ENCODE assay signal across 8 mouse cellular contexts in the genomic region with DNA sequence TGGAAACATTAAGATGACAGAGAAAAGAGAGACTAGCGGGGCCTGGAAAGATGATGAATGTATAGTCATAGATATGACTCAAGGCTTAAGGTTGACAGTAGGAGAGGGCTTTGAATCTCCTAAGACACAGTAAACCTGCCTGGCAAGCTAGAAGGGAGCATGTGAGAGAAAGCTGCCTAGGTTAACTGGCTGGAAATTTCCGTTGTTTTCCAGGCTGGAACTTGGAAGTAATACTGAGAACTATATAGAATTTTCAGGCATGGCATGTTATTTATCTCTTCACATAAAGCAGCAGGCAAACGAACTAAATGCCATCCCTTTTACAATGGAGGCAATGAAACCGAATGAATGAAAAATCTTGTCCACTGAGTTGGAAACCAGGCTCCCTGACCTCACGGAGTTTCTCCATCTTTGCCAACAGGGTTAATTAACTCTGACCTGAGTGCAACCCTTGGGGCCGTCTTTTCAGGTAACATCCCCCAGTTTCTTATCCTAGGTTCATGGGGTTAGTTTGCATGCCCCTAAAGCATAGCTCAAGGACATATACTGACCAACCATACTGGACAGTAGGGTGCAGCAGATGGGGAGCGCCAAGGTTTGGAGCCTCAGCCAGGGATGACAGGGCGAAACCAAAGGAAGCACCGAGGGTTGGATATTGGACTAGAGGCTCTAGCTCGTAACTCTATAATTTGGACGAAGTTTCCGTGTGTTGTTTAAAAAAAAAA. TPM values are rescaled to one million over a fixed set of nuclear protein-coding genes. Genes with fewer than 3 reads are reported as not detected.
DNase-seq lines count a peak whose midpoint lies in the region; ATAC-seq and TF ChIP-seq lines count a peak whose summit lies in the region.

No protein-coding gene starts in this region.

- TF ChIP-seq CTCF in heart, adult 2 months (IDR thresholded peaks at IDR 0.05), result no peak
- no peak for TF ChIP-seq CTCF in liver, postnatal 0 days (IDR thresholded peaks at IDR 0.05; ENCODE audit: low read depth)

- H3K36me3 ChIP-seq in heart, adult 2 months (ENCODE audit: control insufficient read depth, insufficient read depth, low read length), result peaks cover 20% of the 10 kb centered on the region
- H3K36me3 ChIP-seq in liver, postnatal 0 days (replicated peaks; ENCODE audit: insufficient read depth, low read length), result peaks cover 7% of the 10 kb centered on the region; the same call in 1 of the 2 replicates

- no peaks in the 10 kb centered on the region for H3K27me3 ChIP-seq in heart, adult 2 months (ENCODE audit: control insufficient read depth, insufficient read depth, low read length)
- H3K27me3 ChIP-seq in liver, postnatal 0 days (ENCODE audit: insufficient read depth, low read length), result no peaks in the 10 kb centered on the region

- no peak overlapping the region for H3K9ac ChIP-seq in heart, adult 2 months (ENCODE audit: low read depth, low read length)
- H3K9ac ChIP-seq in liver, postnatal 0 days (replicated peaks), result peak overlapping the region; percentile 92

- 51% methylated on average over 12 of the region's 12 CpGs for WGBS in heart, adult 2 months
- WGBS in liver, postnatal 0 days (ENCODE audit: insufficient replicate concordance), result 38% methylated on average over 12 of the region's 12 CpGs

- peak overlapping the region; percentile 89 for H3K4me2 ChIP-seq in liver, postnatal 0 days (ENCODE audit: low read depth, low read length)

- H3K4me3 ChIP-seq in heart, adult 2 months, result no peak overlapping the region
- H3K4me3 ChIP-seq in liver, postnatal 0 days (ENCODE audit: low read depth, low read length), result peak overlapping the region; percentile 87; the same call in 1 of the 2 replicates

- peaks cover 12% of the 10 kb centered on the region for H3K4me1 ChIP-seq in heart, adult 2 months (ENCODE audit: control insufficient read depth, insufficient read depth, low read length)
- H3K4me1 ChIP-seq in liver, postnatal 0 days (ENCODE audit: insufficient read depth), result peaks cover 30% of the 10 kb centered on the region

- no peaks in the 10 kb centered on the region for H3K9me3 ChIP-seq in liver, postnatal 0 days (ENCODE audit: low read length)

- no peak for ATAC-seq in liver, postnatal 0 days

- peak in 1 of 2 experiments; percentile 19 for DNase-seq in heart, adult 2 months
- DNase-seq in heart, adult 8-10 months (ENCODE audit: low spot score), result no peak
- peak; percentile 66 for DNase-seq in cerebellum, adult 8-10 months
- peak; percentile 14 to 17 for DNase-seq in heart, postnatal 10 days
- DNase-seq in liver, postnatal 0 days, result no peak
- DNase-seq in retina, postnatal 1 day, result no peak
- no peak for DNase-seq in adrenal gland, postnatal 4 days (ENCODE audit: low spot score in 2 of 2)
- no peak for DNase-seq in left cerebral cortex, adult 11 months (ENCODE audit: low spot score)

- no peak for TF ChIP-seq POLR2A in heart, adult 2 months (IDR thresholded peaks at IDR 0.05; ENCODE audit: insufficient read depth, low read depth, low read length)

- peak overlapping the region; percentile 99 for H3K27ac ChIP-seq in heart, adult 2 months
- no peak overlapping the region for H3K27ac ChIP-seq in liver, postnatal 0 days (ENCODE audit: low read depth)

- no peaks in the 10 kb centered on the region for H3K79me2 ChIP-seq in heart, adult 2 months (replicated peaks; ENCODE audit: control insufficient read depth, insufficient read depth, low read length)

- TF ChIP-seq EP300 in heart, adult 2 months (IDR thresholded peaks at IDR 0.05; ENCODE audit: insufficient read depth, low read depth, low read length), result no peak
- TF ChIP-seq EP300 in liver, postnatal 0 days (IDR thresholded peaks at IDR 0.05; ENCODE audit: low read depth), result no peak

- intact Hi-C loops in heart, adult 2 months (cut with DNase I), result loop anchor here (1.0 to 2.0 kb wide), 4 partner anchors 25 to 235 kb away; a partner anchor contains a TSS
- intact Hi-C loops in heart, postnatal 10 days (cut with DNase I), result loop anchor here (2.0 kb wide), 3 partner anchors 32 to 234 kb away; a partner anchor contains a TSS

RNA-seq across cellular contexts. Expression of a gene that starts 1.0 kb away (rescaled TPM):
- 10 to 100 TPM; 45.8 to 60.2 TPM for total RNA-seq in heart, adult 2 months (2021)
- 77.7 and 110 TPM in 2 replicates for polyA plus RNA-seq in heart, adult 2 months (2012; rRNA removed)
- total RNA-seq in heart, adult 8-10 months (2022), result 10 to 100 TPM; 39.3 to 47.4 (median 44.6) TPM
- total RNA-seq in heart, postnatal 10 days (2021), result 100 to 1,000 TPM; 104 to 121 TPM
- 55.3 and 57.8 TPM in 2 replicates for polyA plus RNA-seq in liver, postnatal 0 days (2015; fragmentation: Nextera tagmentation; extraction: Ambion mirVana)
- 100 to 1,000 TPM; 106 to 111 TPM for total RNA-seq in adrenal gland, postnatal 4 days (2021)

RNA-seq across cellular contexts. Expression of a gene that starts 24.0 kb away (rescaled TPM):
- under 1 TPM; 0.60 to 0.61 TPM for total RNA-seq in heart, adult 2 months (2021)
- 0.82 and 0.88 TPM in 2 replicates for polyA plus RNA-seq in heart, adult 2 months (2012; rRNA removed)
- under 1 TPM; 0.44 to 0.82 (median 0.51) TPM for total RNA-seq in heart, adult 8-10 months (2022)
- total RNA-seq in heart, postnatal 10 days (2021), result 1 to 10 TPM; 1.2 to 1.6 TPM
- not detected in 2 replicates for polyA plus RNA-seq in liver, postnatal 0 days (2015; fragmentation: Nextera tagmentation; extraction: Ambion mirVana)
- 1 to 10 TPM; 1.3 to 1.5 TPM for total RNA-seq in adrenal gland, postnatal 4 days (2021)

RNA-seq across cellular contexts. Expression of a gene that starts 24.6 kb away (rescaled TPM):
- under 1 TPM; 0.14 to 0.16 TPM for total RNA-seq in heart, adult 2 months (2021)
- polyA plus RNA-seq in heart, adult 2 months (2012; rRNA removed), result 0.50 and 0.94 TPM in 2 replicates
- total RNA-seq in heart, adult 8-10 months (2022), result under 1 TPM; 0.19 to 0.37 (median 0.27) TPM
- under 1 TPM; 0.60 to 0.72 TPM for total RNA-seq in heart, postnatal 10 days (2021)
- polyA plus RNA-seq in liver, postnatal 0 days (2015; fragmentation: Nextera tagmentation; extraction: Ambion mirVana), result 16.8 and 18.7 TPM in 2 replicates
- 1 to 10 TPM; 3.2 to 4.9 TPM for total RNA-seq in adrenal gland, postnatal 4 days (2021)

RNA-seq across cellular contexts. Expression of a gene that starts 51.6 kb away (rescaled TPM):
- not detected for total RNA-seq in heart, adult 2 months (2021)
- polyA plus RNA-seq in heart, adult 2 months (2012; rRNA removed), result 0.20 and 0.29 TPM in 2 replicates
- total RNA-seq in heart, adult 8-10 months (2022), result not detected
- not detected for total RNA-seq in heart, postnatal 10 days (2021)
- polyA plus RNA-seq in liver, postnatal 0 days (2015; fragmentation: Nextera tagmentation; extraction: Ambion mirVana), result not detected in 2 replicates
- total RNA-seq in adrenal gland, postnatal 4 days (2021), result 1 to 10 TPM; 2.7 TPM

RNA-seq across cellular contexts. Expression of a gene that starts 56.8 kb away (rescaled TPM):
- under 1 TPM in 1 of 2 experiments, not detected in 1; 0.27 TPM for total RNA-seq in heart, adult 2 months (2021)
- not detected in 2 replicates for polyA plus RNA-seq in heart, adult 2 months (2012; rRNA removed)
- under 1 TPM in 1 of 4 experiments, not detected in 3; 0.25 TPM for total RNA-seq in heart, adult 8-10 months (2022)
- under 1 TPM; 0.25 to 0.31 TPM for total RNA-seq in heart, postnatal 10 days (2021)
- not detected in 2 replicates for polyA plus RNA-seq in liver, postnatal 0 days (2015; fragmentation: Nextera tagmentation; extraction: Ambion mirVana)
- 1 to 10 TPM; 1.2 to 1.8 TPM for total RNA-seq in adrenal gland, postnatal 4 days (2021)

Comparison
In these comparisons a context has a peak if more than half of its experiments do, and no peak if none do; other contexts are left out.
1. DNase-seq: peak in cerebellum, adult 8-10 months (single experiment) and heart, postnatal 10 days (2 of 2); none in heart, adult 8-10 months (single experiment), liver, postnatal 0 days (single experiment), retina, postnatal 1 day (single experiment), adrenal gland, postnatal 4 days (0 of 2) and left cerebral cortex, adult 11 months (single experiment).